Comparison of ENCODE assay signal across 13 mouse cellular contexts in genomic region chr13:74147327-74147726, GRCm38 (mm10). TPM values are rescaled to one million over a fixed set of nuclear protein-coding genes. Genes with fewer than 3 reads are reported as not detected.
"Had no signal": no experiment of that assay in that cellular context is flagged by ENCODE, and none has a peak within 500 bp of the region (broad histone marks: within the 10 kb centered on the region; RNA-seq: fewer than 3 reads in every experiment).

No protein-coding gene starts in this region.

- H3K36me3 ChIP-seq: limb, embryonic 12.5 days; lung, embryonic 15.5 days; midbrain, embryonic 12.5 days had no signal

- ATAC-seq: hindbrain, postnatal 0 days; midbrain, embryonic 16.5 days had no signal

- H3K27ac ChIP-seq: hindbrain, postnatal 0 days; limb, embryonic 12.5 days; lung, embryonic 15.5 days; macrophage; midbrain, embryonic 12.5 days; stomach, postnatal 0 days had no signal

- H3K27me3 ChIP-seq: limb, embryonic 12.5 days; lung, embryonic 15.5 days; midbrain, embryonic 12.5 days had no signal

- DNase-seq: kidney, postnatal 14 days; layer of hippocampus, postnatal 36 days; lung, postnatal 14 days; right cerebral cortex, postnatal 14 days; thymus, postnatal 4 days had no signal

- H3K9ac ChIP-seq: limb, embryonic 12.5 days; lung, embryonic 15.5 days; midbrain, embryonic 12.5 days had no signal

- H3K4me1 ChIP-seq: limb, embryonic 12.5 days; lung, embryonic 15.5 days; midbrain, embryonic 12.5 days had no signal

- H3K4me3 ChIP-seq: limb, embryonic 12.5 days; lung, embryonic 15.5 days; megakaryocyte, embryonic 14.5 days; midbrain, embryonic 12.5 days had no signal

- H3K9me3 ChIP-seq: limb, embryonic 12.5 days; lung, embryonic 15.5 days; megakaryocyte, embryonic 14.5 days; midbrain, embryonic 12.5 days had no signal

- H3K4me2 ChIP-seq: limb, embryonic 12.5 days; lung, embryonic 15.5 days; midbrain, embryonic 12.5 days had no signal

RNA-seq across cellular contexts. Expression of gene Slc9a3, which starts 26.1 kb away (rescaled TPM):
- polyA plus RNA-seq: limb, embryonic 12.5 days; lung, embryonic 15.5 days; macrophage had no signal
